Mouse (Mus musculus) megakaryocyte, embryonic 14.5 days (primary cell): ENCODE data around the gene Tsen34.

Source experiments
- FLI1 ChIP-seq: IDR thresholded peaks from 2 replicates; pipeline ENCODE4 v1.6.1; 2012; ENCODE audit warnings: low read length, inconsistent platforms, mixed read lengths
- GATA1 ChIP-seq: IDR thresholded peaks from 3 replicates; pipeline ENCODE4 v1.6.1; 2012; ENCODE audit warnings: mixed read lengths, low read length, inconsistent platforms, borderline replicate concordance

GRCm38 (mm10) chr7:3703148-3703878, 10.7 kb downstream of the Tsen34 start:
- TF ChIP-seq FLI1 (no peak), GATA1 (no peak)
